Mouse (Mus musculus): ENCODE results near the gene Gm5294. TPM values are rescaled to one million over a fixed set of nuclear protein-coding genes. Genes with fewer than 3 reads are reported as not detected.

Gene Gm5294
- polyA plus RNA-seq, 1 experiment: not detected

DNA sequence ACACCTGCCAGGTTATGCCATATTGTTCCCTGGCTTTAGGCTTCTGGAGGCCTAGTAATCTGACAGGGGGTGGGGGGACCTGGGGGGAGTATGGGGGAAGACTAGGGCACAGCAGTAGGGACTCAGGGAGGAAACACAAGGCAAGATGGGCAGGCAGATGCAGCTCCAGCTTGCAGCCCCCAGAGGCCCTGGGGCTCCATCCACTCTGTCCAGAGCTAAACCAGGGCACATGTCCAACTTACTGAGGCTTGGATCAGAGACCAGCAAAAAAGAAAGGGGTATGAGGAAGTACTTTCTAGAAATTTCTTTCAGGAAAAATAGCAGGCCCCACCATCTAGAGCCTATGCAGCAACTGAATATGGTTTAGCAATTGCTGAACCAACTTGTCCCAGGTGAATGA is 44.3 kb downstream of the Gm5294 start:
- TF ChIP-seq CTCF (IDR thresholded peaks at IDR 0.05; ENCODE audit: borderline replicate concordance, insufficient read depth, low read length) (no peak), POLR2A (IDR thresholded peaks at IDR 0.05; ENCODE audit: low read depth, low read length) (no peak)
- Histone ChIP-seq H3K4me3 (ENCODE audit: insufficient read depth, low read length) (no peak overlapping the region), H3K27ac (ENCODE audit: insufficient read depth, low read length) (no peak overlapping the region), H3K4me1 (ENCODE audit: control insufficient read depth, insufficient read depth, low read length) (no peaks in the 10 kb centered on the region)

DNA sequence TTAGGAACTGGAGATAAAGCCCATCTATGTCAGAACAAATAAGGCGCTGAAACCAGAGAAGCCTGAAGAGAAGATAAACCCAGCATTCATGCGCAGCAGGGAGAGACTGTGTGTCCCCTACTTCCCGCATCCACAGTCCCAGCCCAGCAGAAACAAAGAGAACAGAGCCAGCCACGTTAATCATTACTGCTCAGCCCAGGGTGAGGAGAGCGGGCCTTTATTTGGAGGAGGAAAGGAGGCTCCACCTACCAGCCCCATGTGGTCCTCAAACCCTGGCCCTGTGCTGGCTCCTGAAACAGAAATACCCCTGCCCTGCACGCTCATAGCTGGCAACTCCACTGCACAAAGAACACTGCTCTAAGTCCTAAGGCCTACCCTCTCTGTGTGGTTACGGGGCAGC is 45.0 kb downstream of the Gm5294 start:
- no peak for TF ChIP-seq POLR2A (IDR thresholded peaks at IDR 0.05; ENCODE audit: low read depth, low read length)
- no peak for TF ChIP-seq CTCF (IDR thresholded peaks at IDR 0.05; ENCODE audit: borderline replicate concordance, insufficient read depth, low read length)
- H3K27ac ChIP-seq (ENCODE audit: insufficient read depth, low read length): no peak overlapping the region

DNA sequence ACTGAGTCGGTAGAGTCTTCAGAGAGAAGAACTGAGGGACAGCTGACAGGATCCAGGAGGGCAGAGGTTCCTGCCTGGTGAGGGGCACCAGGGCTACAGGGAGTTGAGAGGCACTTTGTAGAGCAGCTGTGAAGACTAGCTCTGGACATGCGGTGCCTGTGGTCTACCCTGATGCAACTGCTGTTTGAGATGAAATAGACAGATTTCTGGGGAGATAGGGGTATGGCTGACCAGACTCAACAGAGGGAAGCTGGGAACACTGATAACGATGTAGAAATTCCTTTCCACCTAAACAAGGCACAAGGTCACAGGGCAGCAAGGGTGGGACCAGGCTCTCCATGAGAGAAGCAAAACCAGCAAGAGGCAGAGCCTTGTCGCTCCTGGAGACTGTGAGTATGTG is 45.8 kb downstream of the Gm5294 start:
- H3K4me3 ChIP-seq (ENCODE audit: insufficient read depth, low read length): no peak overlapping the region
- H3K4me1 ChIP-seq (ENCODE audit: control insufficient read depth, insufficient read depth, low read length): no peaks in the 10 kb centered on the region
- TF ChIP-seq CTCF (IDR thresholded peaks at IDR 0.05; ENCODE audit: borderline replicate concordance, insufficient read depth, low read length) (no peak), POLR2A (IDR thresholded peaks at IDR 0.05; ENCODE audit: low read depth, low read length) (no peak)
- H3K27ac ChIP-seq (ENCODE audit: insufficient read depth, low read length): no peak overlapping the region

More for the DNA sequence above, 45.0 kb downstream of the Gm5294 start:
- Histone ChIP-seq H3K4me1 (ENCODE audit: control insufficient read depth, insufficient read depth, low read length) (no peaks in the 10 kb centered on the region), H3K4me3 (ENCODE audit: insufficient read depth, low read length) (no peak overlapping the region)

Other genes with a start within 250 kb of the Gm5294 start
- gene Zfp68, start 200.3 kb upstream of the Gm5294 start, polyA plus RNA-seq (2011; ENCODE audit: insufficient read length, low read depth, missing spikeins): 33.0 and 54.1 TPM in 2 replicates
- 5.1 and 7.9 TPM in 2 replicates for gene A430033K04Rik, start 197.2 kb upstream of the Gm5294 start, polyA plus RNA-seq (2011; ENCODE audit: insufficient read length, low read depth, missing spikeins)
- gene Fam20c, start 65.6 kb upstream of the Gm5294 start, polyA plus RNA-seq (2011; ENCODE audit: insufficient read length, low read depth, missing spikeins): 10.8 and 13.4 TPM in 2 replicates
- 32.4 and 43.2 TPM in 2 replicates for gene Pdgfa, start 177.3 kb downstream of the Gm5294 start, polyA plus RNA-seq (2011; ENCODE audit: insufficient read length, low read depth, missing spikeins)